Comparison of ENCODE assay signal across 14 mouse cellular contexts in genomic region chr8:45558426-45558825, GRCm38 (mm10). TPM values are rescaled to one million over a fixed set of nuclear protein-coding genes. Genes with fewer than 3 reads are reported as not detected.
DNase-seq lines count a peak whose midpoint lies in the region; ATAC-seq and TF ChIP-seq lines count a peak whose summit lies in the region.
"Had no signal": no experiment of that assay in that cellular context is flagged by ENCODE, and none has a peak within 500 bp of the region (broad histone marks: within the 10 kb centered on the region; RNA-seq: fewer than 3 reads in every experiment).

No protein-coding gene starts in this region.

- no peak for DNase-seq in midbrain, embryonic 11.5 days (ENCODE audit: low spot score, missing footprints)
- no peak for DNase-seq in forebrain, embryonic 10.5 days (ENCODE audit: extremely low spot score, low spot score)
- peak; percentile 59 for DNase-seq in forebrain, postnatal 0 days
- peak; percentile 64 for DNase-seq in midbrain, postnatal 0 days (ENCODE audit: low spot score)
- DNase-seq in adrenal gland, postnatal 10 days: no peak
- DNase-seq in heart, postnatal 36 days: no peak
- DNase-seq: kidney, postnatal 10 days; liver, embryonic 13.5 days; lung, postnatal 36 days; spleen, adult 18-20 months had no signal

- no peaks in the 10 kb centered on the region for H3K36me3 ChIP-seq in midbrain, embryonic 12.5 days
- no peaks in the 10 kb centered on the region for H3K36me3 ChIP-seq in midbrain, embryonic 11.5 days (ENCODE audit: control insufficient read depth, insufficient read depth, low read length)
- H3K36me3 ChIP-seq in forebrain, embryonic 10.5 days (replicated peaks): no peaks in the 10 kb centered on the region
- no peaks in the 10 kb centered on the region for H3K36me3 ChIP-seq in forebrain, postnatal 0 days (ENCODE audit: insufficient read depth)
- no peaks in the 10 kb centered on the region for H3K36me3 ChIP-seq in midbrain, postnatal 0 days (ENCODE audit: insufficient read depth, low read length)
- H3K36me3 ChIP-seq: embryonic facial prominence, embryonic 15.5 days; heart, embryonic 13.5 days; liver, embryonic 13.5 days had no signal

- H3K4me3 ChIP-seq in midbrain, embryonic 12.5 days: no peak overlapping the region
- H3K4me3 ChIP-seq in midbrain, embryonic 11.5 days (ENCODE audit: low read depth, low read length): no peak overlapping the region
- H3K4me3 ChIP-seq in forebrain, embryonic 10.5 days: no peak overlapping the region
- H3K4me3 ChIP-seq in forebrain, postnatal 0 days (ENCODE audit: low read depth, low read length): no peak overlapping the region
- no peak overlapping the region for H3K4me3 ChIP-seq in midbrain, postnatal 0 days (ENCODE audit: low read depth, low read length)
- H3K4me3 ChIP-seq: embryonic facial prominence, embryonic 15.5 days; heart, embryonic 13.5 days; liver, embryonic 13.5 days had no signal

- peaks cover 20% of the 10 kb centered on the region for H3K4me1 ChIP-seq in midbrain, embryonic 12.5 days
- 0 out of 2 replicates have a peak, but pooled peaks cover 2% of the 10 kb centered on the region for H3K4me1 ChIP-seq in midbrain, embryonic 11.5 days (ENCODE audit: control insufficient read depth, insufficient read depth, low read length)
- peaks cover 36% of the 10 kb centered on the region for H3K4me1 ChIP-seq in forebrain, embryonic 10.5 days
- H3K4me1 ChIP-seq in forebrain, postnatal 0 days (ENCODE audit: insufficient read depth): peaks cover 12% of the 10 kb centered on the region; the same call in 1 of the 2 replicates
- peaks cover 3% of the 10 kb centered on the region; the same call in 1 of the 2 replicates for H3K4me1 ChIP-seq in midbrain, postnatal 0 days (ENCODE audit: insufficient read depth, low read length)
- H3K4me1 ChIP-seq: embryonic facial prominence, embryonic 15.5 days; liver, embryonic 13.5 days had no signal

- ATAC-seq in midbrain, embryonic 12.5 days (ENCODE audit: low FRiP score, low read depth): no peak
- ATAC-seq in midbrain, embryonic 11.5 days (ENCODE audit: low FRiP score): no peak
- peak; percentile 61 for ATAC-seq in forebrain, postnatal 0 days
- no peak for ATAC-seq in midbrain, postnatal 0 days (ENCODE audit: low FRiP score)
- ATAC-seq: Patski had no signal

- no peaks in the 10 kb centered on the region for H3K9me3 ChIP-seq in midbrain, embryonic 12.5 days
- H3K9me3 ChIP-seq in midbrain, embryonic 11.5 days (ENCODE audit: control insufficient read depth, low read length): no peaks in the 10 kb centered on the region
- no peaks in the 10 kb centered on the region for H3K9me3 ChIP-seq in forebrain, embryonic 10.5 days
- H3K9me3 ChIP-seq in forebrain, postnatal 0 days (ENCODE audit: low read length): no peaks in the 10 kb centered on the region
- no peaks in the 10 kb centered on the region for H3K9me3 ChIP-seq in midbrain, postnatal 0 days (ENCODE audit: low read length)
- H3K9me3 ChIP-seq: embryonic facial prominence, embryonic 15.5 days; heart, embryonic 13.5 days; liver, embryonic 13.5 days had no signal

- H3K9ac ChIP-seq in midbrain, embryonic 12.5 days (replicated peaks): no peak overlapping the region
- H3K9ac ChIP-seq in midbrain, embryonic 11.5 days (ENCODE audit: low read length): no peak overlapping the region
- no peak overlapping the region for H3K9ac ChIP-seq in forebrain, postnatal 0 days
- H3K9ac ChIP-seq in midbrain, postnatal 0 days (replicated peaks; ENCODE audit: low read length, poor library complexity, severe bottlenecking): no peak overlapping the region
- H3K9ac ChIP-seq: embryonic facial prominence, embryonic 15.5 days; heart, embryonic 13.5 days; liver, embryonic 13.5 days had no signal

- 85% methylated on average over 5 of the region's 5 CpGs for WGBS in midbrain, embryonic 12.5 days
- 90% methylated on average over 5 of the region's 5 CpGs for WGBS in midbrain, embryonic 11.5 days
- 92% methylated on average over 5 of the region's 5 CpGs for WGBS in forebrain, embryonic 10.5 days
- WGBS in forebrain, postnatal 0 days: 23% methylated on average over 5 of the region's 5 CpGs
- 55% methylated on average over 5 of the region's 5 CpGs for WGBS in midbrain, postnatal 0 days

- H3K27me3 ChIP-seq in midbrain, embryonic 12.5 days: no peaks in the 10 kb centered on the region
- H3K27me3 ChIP-seq in midbrain, embryonic 11.5 days (ENCODE audit: control insufficient read depth, insufficient read depth, low read length): no peaks in the 10 kb centered on the region
- no peaks in the 10 kb centered on the region for H3K27me3 ChIP-seq in forebrain, embryonic 10.5 days (ENCODE audit: poor library complexity, severe bottlenecking)
- no peaks in the 10 kb centered on the region for H3K27me3 ChIP-seq in forebrain, postnatal 0 days (ENCODE audit: insufficient read depth, low read length)
- H3K27me3 ChIP-seq in midbrain, postnatal 0 days (ENCODE audit: insufficient read depth, low read length): no peaks in the 10 kb centered on the region
- H3K27me3 ChIP-seq: embryonic facial prominence, embryonic 15.5 days; heart, embryonic 13.5 days; liver, embryonic 13.5 days; Patski had no signal

- H3K4me2 ChIP-seq in midbrain, embryonic 12.5 days (replicated peaks): no peak overlapping the region
- no peak overlapping the region for H3K4me2 ChIP-seq in midbrain, embryonic 11.5 days
- no peak overlapping the region for H3K4me2 ChIP-seq in forebrain, postnatal 0 days (ENCODE audit: low read depth)
- H3K4me2 ChIP-seq in midbrain, postnatal 0 days (ENCODE audit: low read depth, low read length, poor library complexity, severe bottlenecking): no peak overlapping the region
- H3K4me2 ChIP-seq: embryonic facial prominence, embryonic 15.5 days; heart, embryonic 13.5 days; liver, embryonic 13.5 days had no signal

- intact Hi-C loops in heart, postnatal 36 days (cut with DNase I): no loop called here

- peak overlapping the region; percentile 25; the same call in 1 of the 2 replicates for H3K27ac ChIP-seq in midbrain, embryonic 12.5 days (replicated peaks)
- no peak overlapping the region for H3K27ac ChIP-seq in midbrain, embryonic 11.5 days (ENCODE audit: low read depth, low read length)
- peak overlapping the region; percentile 51; the same call in 1 of the 2 replicates for H3K27ac ChIP-seq in forebrain, embryonic 10.5 days
- peak overlapping the region; percentile 50; the same call in 1 of the 2 replicates for H3K27ac ChIP-seq in forebrain, postnatal 0 days (ENCODE audit: low read depth, low read length)
- H3K27ac ChIP-seq in midbrain, postnatal 0 days (ENCODE audit: low read depth, low read length): no peak overlapping the region
- H3K27ac ChIP-seq: embryonic facial prominence, embryonic 15.5 days; heart, embryonic 13.5 days; liver, embryonic 13.5 days had no signal

- no peak for TF ChIP-seq CTCF in forebrain, postnatal 0 days (IDR thresholded peaks at IDR 0.05; ENCODE audit: low read depth)
- no peak for TF ChIP-seq CTCF in midbrain, postnatal 0 days (IDR thresholded peaks at IDR 0.05)

RNA-seq across cellular contexts. Expression of gene Sorbs2, which starts 50.8 kb away (rescaled TPM):
- 83.2 and 87.5 TPM in 2 replicates for polyA plus RNA-seq in midbrain, embryonic 12.5 days (2016; fragmentation: Nextera tagmentation; extraction: Ambion mirVana)
- 71.9 and 79.8 TPM in 2 replicates for polyA plus RNA-seq in midbrain, embryonic 11.5 days (2014; fragmentation: Nextera tagmentation; extraction: Ambion mirVana)
- polyA plus RNA-seq in forebrain, embryonic 10.5 days (2016; fragmentation: Nextera tagmentation; extraction: Ambion mirVana): 35.8 and 48.3 TPM in 2 replicates
- 66.9 and 88.8 TPM in 2 replicates for total RNA-seq in forebrain, postnatal 0 days (2014; rRNA removed)
- polyA plus RNA-seq in forebrain, postnatal 0 days (2015; fragmentation: Nextera tagmentation; extraction: Ambion mirVana): 20.8 and 33.2 TPM in 2 replicates
- total RNA-seq in midbrain, postnatal 0 days (2014; rRNA removed): 79.5 and 84.9 TPM in 2 replicates
- 27.7 and 36.1 TPM in 2 replicates for polyA plus RNA-seq in midbrain, postnatal 0 days (2015; fragmentation: Nextera tagmentation; extraction: Ambion mirVana)
- total RNA-seq in adrenal gland, postnatal 10 days (2021): 10 to 100 TPM; 69.1 to 83.1 TPM
- total RNA-seq in heart, postnatal 36 days (2021): 100 to 1,000 TPM; 520 to 531 TPM

Comparison
In these comparisons a context has a peak if more than half of its experiments do, and no peak if none do; other contexts are left out.
1. H3K27ac ChIP-seq: peak in midbrain, embryonic 12.5 days (single experiment), forebrain, embryonic 10.5 days (single experiment) and forebrain, postnatal 0 days (single experiment); none in midbrain, embryonic 11.5 days (single experiment) and midbrain, postnatal 0 days (single experiment).
2. DNase-seq: peak in forebrain, postnatal 0 days (single experiment) and midbrain, postnatal 0 days (single experiment); none in midbrain, embryonic 11.5 days (single experiment), forebrain, embryonic 10.5 days (single experiment), adrenal gland, postnatal 10 days (single experiment) and heart, postnatal 36 days (0 of 2).